Mouse (Mus musculus) hindbrain, embryonic 14.5 days (tissue): ENCODE results near the gene Plcb3. TPM values are rescaled to one million over a fixed set of nuclear protein-coding genes. Genes with fewer than 3 reads are reported as not detected.

Experiments used
- ATAC-seq: fragments of 200-750 bp; cut with Nextera tagmentation; 2 replicates; pipeline ENCODE4 v1.8.0; 2017; ENCODE audit warnings: moderate number of reproducible peaks, mild to moderate bottlenecking, moderate TSS enrichment, moderate library complexity; ENCODE audit not compliant: low FRiP score
- DNase-seq: peaks from one replicate; pipeline ENCODE4 v3.0.0-alpha.2; 2015; ENCODE audit warnings: low spot score
- H3K27ac ChIP-seq: fragments of 300-500 bp; sonication (generic); 2 replicates; pipeline ENCODE4 v1.5.1; 2014; ENCODE audit warnings: mild to moderate bottlenecking, moderate library complexity
- H3K27me3 ChIP-seq: fragments of 300-500 bp; sonication (generic); 2 replicates; pipeline ENCODE4 v1.6.1; 2014; ENCODE audit warnings: mild to moderate bottlenecking, low read length, mixed read lengths; ENCODE audit not compliant: control insufficient read depth, insufficient read depth
- H3K36me3 ChIP-seq: fragments of 300-500 bp; sonication (generic); replicated peaks from 2 replicates; pipeline ENCODE4 v1.6.1; 2014; ENCODE audit not compliant: control insufficient read depth, insufficient read depth
- H3K4me1 ChIP-seq: fragments of 300-500 bp; sonication (generic); replicated peaks from 2 replicates; pipeline ENCODE4 v1.6.1; 2014; ENCODE audit warnings: antibody characterized with exemption, low read length, mixed read lengths; ENCODE audit not compliant: control insufficient read depth, insufficient read depth
- H3K4me2 ChIP-seq: fragments of 300-500 bp; sonication (generic); replicated peaks from 2 replicates; pipeline ENCODE4 v1.6.1; 2014; ENCODE audit warnings: mild to moderate bottlenecking, moderate library complexity
- H3K4me3 ChIP-seq: fragments of 300-500 bp; sonication (generic); replicated peaks from 2 replicates; pipeline ENCODE4 v1.5.1; 2014; ENCODE audit warnings: mild to moderate bottlenecking, low read length
- H3K9ac ChIP-seq: fragments of 300-500 bp; sonication (generic); 2 replicates; pipeline ENCODE4 v1.6.1; 2014
- H3K9me3 ChIP-seq: fragments of 300-500 bp; sonication (generic); 2 replicates; pipeline ENCODE4 v1.6.1; 2016; ENCODE audit warnings: low read length; ENCODE audit not compliant: control insufficient read depth
- WGBS: fragments of 180-500 bp; shearing (Covaris S2); extraction: QIAGEN DNeasy Blood & Tissue Kit; methylation state at CpG from one replicate; pipeline ENCODE4 v1.1.7; 2014; 5-methylcytosine and 5-hydroxymethylcytosine counted together
- polyA plus RNA-seq: library from polyadenylated mRNA; unstranded; fragments of >200 nt; fragmentation: Nextera tagmentation; extraction: Ambion mirVana; gene quantifications from 2 replicates; pipeline ENCODE4 v1.2.1, GENCODE M21; 2014

The Plcb3 gene
- 10.6 and 11.4 TPM in 2 replicates for polyA plus RNA-seq

- H3K27me3 ChIP-seq: no peaks in the 10 kb centered on the region
Observed at GRCm38 (mm10) chr19:6975537-6976521, at the start of gene Plcb3. TSS of gene Plcb3 (minus strand) at chr19:6976470.

DNA sequence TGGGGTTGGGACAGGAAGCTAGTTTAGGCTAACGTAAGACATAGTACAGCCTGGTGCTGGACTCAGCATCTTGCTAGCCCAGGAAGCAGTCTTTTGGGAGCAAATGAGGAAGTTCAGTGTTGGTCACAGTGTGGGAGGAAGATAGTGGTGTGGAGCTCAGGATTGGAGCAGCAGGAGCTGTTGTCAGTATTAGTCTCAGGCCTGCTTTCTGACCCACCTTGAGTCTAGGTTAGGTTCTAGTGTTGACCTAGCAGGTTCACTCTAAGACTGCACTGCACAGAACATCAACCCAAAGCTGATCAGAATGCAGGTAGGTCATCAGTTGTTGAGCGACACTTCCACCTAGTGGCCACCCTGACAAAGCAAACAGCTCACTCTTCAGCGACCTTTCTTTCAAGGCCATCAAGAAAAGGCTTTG is 44.0 kb upstream of the Plcb3 start:
- peak; percentile 61 for DNase-seq
- WGBS: 48% methylated on average over 3 of the region's 3 CpGs
- no peaks in the 10 kb centered on the region for H3K27me3 ChIP-seq
- H3K27ac ChIP-seq: no peak overlapping the region
- no peak overlapping the region for H3K4me3 ChIP-seq
- H3K4me2 ChIP-seq: no peak overlapping the region
- peaks cover 72% of the 10 kb centered on the region for H3K36me3 ChIP-seq
- no peaks in the 10 kb centered on the region for H3K4me1 ChIP-seq
- peak; percentile 70; the same call in 1 of the 2 replicates for ATAC-seq
- H3K9me3 ChIP-seq: no peaks in the 10 kb centered on the region
- H3K9ac ChIP-seq: no peak overlapping the region

More at GRCm38 (mm10) chr19:6975537-6976521, at the start of gene Plcb3:
- DNase-seq (peak; percentile 77), ATAC-seq (no peak)
- H3K4me3 ChIP-seq: peak within 1 kb of the TSS; percentile 66
- H3K36me3 ChIP-seq: peaks cover 22% of the 10 kb centered on the region
- peak within 1 kb of the TSS; percentile 95 for H3K27ac ChIP-seq
- peak within 1 kb of the TSS; percentile 81 for H3K4me2 ChIP-seq
- peak within 1 kb of the TSS; percentile 80 for H3K9ac ChIP-seq
- 0% methylated on average over 16 of the region's 16 CpGs for WGBS
- no peaks in the 10 kb centered on the region for H3K9me3 ChIP-seq
- peaks cover 23% of the 10 kb centered on the region for H3K4me1 ChIP-seq

- Histone ChIP-seq H3K4me3 (no peak within 1 kb of the TSS), H3K4me2 (no peak within 1 kb of the TSS), H3K9me3 (no peaks in the 10 kb centered on the region), H3K27ac (no peak within 1 kb of the TSS), H3K4me1 (no peaks in the 10 kb centered on the region), H3K9ac (no peak within 1 kb of the TSS), H3K36me3 (peaks cover 61% of the 10 kb centered on the region), H3K27me3 (no peaks in the 10 kb centered on the region)
- DNase-seq: no peak
- no peak for ATAC-seq
- WGBS: 91% methylated on average over 5 of the region's 5 CpGs
Observed at GRCm38 (mm10) chr19:7019191-7019590, 42.9 kb upstream of the Plcb3 start, which contains the start of gene Fermt3. TSS of gene Fermt3 (minus strand) at chr19:7019469.

DNA sequence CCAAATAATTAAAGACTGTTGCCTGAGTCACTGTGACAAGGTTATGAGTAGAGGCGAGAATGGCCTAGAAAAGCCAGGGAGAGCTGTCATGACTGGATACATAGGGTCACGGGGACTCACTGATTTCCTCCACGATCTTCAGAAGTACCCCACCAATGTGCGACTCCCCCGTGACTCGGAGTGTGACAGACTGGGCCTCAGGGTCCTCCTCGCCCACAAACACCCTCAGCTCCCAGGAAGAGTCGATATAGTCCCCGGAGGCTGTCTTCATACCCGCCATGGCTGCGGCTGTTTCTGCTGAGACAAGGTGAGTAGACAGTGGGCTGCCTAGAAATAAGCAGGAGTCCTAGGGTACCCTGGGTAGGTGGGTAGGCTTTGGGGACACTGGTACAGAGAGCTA is 42.3 kb upstream of the Plcb3 start:
- DNase-seq (no peak), ATAC-seq (no peak)
- WGBS: 94% methylated on average over 11 of the region's 11 CpGs
- no peaks in the 10 kb centered on the region for H3K27me3 ChIP-seq
- peaks cover 55% of the 10 kb centered on the region for H3K36me3 ChIP-seq
- no peak overlapping the region for H3K4me2 ChIP-seq
- no peaks in the 10 kb centered on the region for H3K4me1 ChIP-seq
- no peaks in the 10 kb centered on the region for H3K9me3 ChIP-seq
- no peak overlapping the region for H3K27ac ChIP-seq
- H3K4me3 ChIP-seq: no peak overlapping the region
- no peak overlapping the region for H3K9ac ChIP-seq

DNA sequence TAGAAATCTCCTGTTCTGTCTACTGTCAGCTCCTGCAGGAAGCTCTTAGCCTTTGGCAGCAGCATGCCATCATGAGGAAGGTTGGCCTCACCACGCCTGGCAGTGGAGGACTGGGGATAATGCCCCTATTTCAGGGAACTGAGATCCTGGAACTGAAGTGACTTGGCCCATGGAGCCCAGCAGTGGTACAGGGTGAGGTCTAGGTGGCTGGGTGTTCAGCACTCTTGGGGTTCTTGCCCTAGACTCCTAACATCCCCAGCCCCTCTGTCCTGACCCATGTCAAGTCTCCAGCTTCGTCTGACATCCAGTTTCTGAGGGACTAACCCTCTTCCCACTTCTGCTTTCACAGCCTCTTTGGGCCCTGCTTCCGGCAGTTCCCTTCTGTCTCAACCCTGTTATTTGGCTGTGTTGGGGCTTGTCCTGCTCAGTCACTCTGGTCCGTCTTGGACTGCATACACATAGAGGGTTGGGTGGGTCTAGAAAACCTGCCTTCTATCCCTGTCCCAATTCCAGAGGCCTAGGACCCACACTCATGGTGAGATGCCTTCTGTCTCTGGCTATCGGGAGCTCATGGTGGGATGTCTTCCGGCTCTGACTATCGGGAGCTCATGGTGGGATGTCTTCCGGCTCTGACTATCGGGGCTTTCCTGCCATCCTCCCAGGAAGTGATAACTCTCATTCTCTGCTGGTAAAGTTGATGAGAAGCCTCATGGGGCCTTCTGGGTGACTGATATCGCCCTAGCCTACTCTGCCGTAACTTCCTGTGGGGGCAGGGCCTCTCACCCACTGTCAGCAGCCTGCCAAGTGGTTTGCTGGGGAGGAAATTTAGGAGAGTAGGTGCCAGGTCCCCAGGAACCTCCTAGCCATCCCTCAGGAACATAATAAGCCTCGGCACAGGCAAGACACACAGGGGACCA is 41.5 kb upstream of the Plcb3 start:
- Histone ChIP-seq H3K4me2 (no peak overlapping the region), H3K4me1 (no peaks in the 10 kb centered on the region), H3K36me3 (peaks cover 48% of the 10 kb centered on the region), H3K27me3 (no peaks in the 10 kb centered on the region), H3K4me3 (no peak overlapping the region), H3K9ac (no peak overlapping the region), H3K27ac (no peak overlapping the region), H3K9me3 (no peaks in the 10 kb centered on the region)
- WGBS: 92% methylated on average over 12 of the region's 12 CpGs
- DNase-seq (no peak), ATAC-seq (no peak)

GRCm38 (mm10) chr19:7014481-7015135 is 38.3 kb upstream of the Plcb3 start:
- no peak overlapping the region for H3K4me3 ChIP-seq
- no peaks in the 10 kb centered on the region for H3K4me1 ChIP-seq
- H3K27me3 ChIP-seq: no peaks in the 10 kb centered on the region
- H3K27ac ChIP-seq: no peak overlapping the region
- DNase-seq (no peak), ATAC-seq (no peak)
- no peak overlapping the region for H3K4me2 ChIP-seq
- no peaks in the 10 kb centered on the region for H3K9me3 ChIP-seq
- H3K36me3 ChIP-seq: peaks cover 16% of the 10 kb centered on the region
- 90% methylated on average over 20 of the region's 20 CpGs for WGBS
- no peak overlapping the region for H3K9ac ChIP-seq

GRCm38 (mm10) chr19:7013984-7014383 is 37.7 kb upstream of the Plcb3 start:
- H3K4me1 ChIP-seq: no peaks in the 10 kb centered on the region
- DNase-seq: no peak
- 84% methylated on average over 9 of the region's 9 CpGs for WGBS
- H3K36me3 ChIP-seq: peaks cover 9% of the 10 kb centered on the region
- H3K27me3 ChIP-seq: no peaks in the 10 kb centered on the region
- ATAC-seq: no peak
- H3K4me3 ChIP-seq: no peak overlapping the region
- no peak overlapping the region for H3K27ac ChIP-seq
- H3K9me3 ChIP-seq: no peaks in the 10 kb centered on the region
- H3K9ac ChIP-seq: no peak overlapping the region
- H3K4me2 ChIP-seq: no peak overlapping the region

- H3K4me1 ChIP-seq: no peaks in the 10 kb centered on the region
- ATAC-seq (no peak), DNase-seq (no peak)
- 77% methylated on average over 4 of the region's 4 CpGs for WGBS
- H3K4me2 ChIP-seq: no peak overlapping the region
- no peaks in the 10 kb centered on the region for H3K9me3 ChIP-seq
- no peak overlapping the region for H3K9ac ChIP-seq
- no peak overlapping the region for H3K27ac ChIP-seq
- no peaks in the 10 kb centered on the region; the same call in 1 of the 2 replicates for H3K36me3 ChIP-seq
- H3K4me3 ChIP-seq: no peak overlapping the region
- no peaks in the 10 kb centered on the region for H3K27me3 ChIP-seq
Observed at GRCm38 (mm10) chr19:7012426-7012825, 36.2 kb upstream of the Plcb3 start.
